ENCODE assay signal across 7 mouse cellular contexts in genomic region chr2:93029267-93030060, GRCm38 (mm10). TPM values are rescaled to one million over a fixed set of nuclear protein-coding genes. Genes with fewer than 3 reads are reported as not detected.
DNase-seq lines count a peak whose midpoint lies in the region; ATAC-seq and TF ChIP-seq lines count a peak whose summit lies in the region.

No protein-coding gene starts in this region.

- no peak for DNase-seq in testis, postnatal 10 days (ENCODE audit: low spot score)
- DNase-seq in thymus, postnatal 4 days = peak; percentile 70
- no peak for DNase-seq in ovary, adult 18-20 months (ENCODE audit: low spot score)

- TF ChIP-seq POLR2A in testis, adult 2 months (IDR thresholded peaks at IDR 0.05; ENCODE audit: control insufficient read depth, low read depth, low read length) = no peak

- no peaks in the 10 kb centered on the region for H3K27me3 ChIP-seq in testis, adult 2 months (ENCODE audit: control insufficient read depth, insufficient read depth, low read length)
- H3K27me3 ChIP-seq in hindbrain, embryonic 16.5 days (replicated peaks; ENCODE audit: control insufficient read depth, insufficient read depth, low read length) = no peaks in the 10 kb centered on the region
- no peaks in the 10 kb centered on the region for H3K27me3 ChIP-seq in lung, embryonic 16.5 days (ENCODE audit: control insufficient read depth, insufficient read depth, low read depth, low read length)

- no peak overlapping the region for H3K4me2 ChIP-seq in hindbrain, embryonic 16.5 days (ENCODE audit: low read length)
- peak overlapping the region; percentile 35; the same call in 1 of the 2 replicates for H3K4me2 ChIP-seq in lung, embryonic 16.5 days (ENCODE audit: low read depth, low read length)

- peaks cover 6% of the 10 kb centered on the region for H3K4me1 ChIP-seq in testis, adult 2 months (ENCODE audit: control insufficient read depth, insufficient read depth, low read length)
- H3K4me1 ChIP-seq in hindbrain, embryonic 16.5 days (ENCODE audit: control insufficient read depth, insufficient read depth, low read depth, low read length) = peaks cover 17% of the 10 kb centered on the region; the same call in 1 of the 2 replicates
- H3K4me1 ChIP-seq in lung, embryonic 16.5 days (replicated peaks; ENCODE audit: control insufficient read depth, insufficient read depth, low read length) = peaks cover 52% of the 10 kb centered on the region

- peak; percentile 64 for ATAC-seq in common myeloid progenitor, adult 5-6 weeks (replicated peaks; ENCODE audit: low read depth, poor library complexity, severe bottlenecking)
- ATAC-seq in hindbrain, embryonic 16.5 days = peak; percentile 37
- peak; percentile 56 for ATAC-seq in lung, embryonic 16.5 days (ENCODE audit: low read depth)

- WGBS in hindbrain, embryonic 16.5 days = 31% methylated on average over 14 of the region's 14 CpGs
- 27% methylated on average over 14 of the region's 14 CpGs for WGBS in lung, embryonic 16.5 days

- no peak overlapping the region for H3K4me3 ChIP-seq in testis, adult 2 months (ENCODE audit: control insufficient read depth, low read depth, low read length)
- H3K4me3 ChIP-seq in hindbrain, embryonic 16.5 days (ENCODE audit: low read length) = no peak overlapping the region
- no peak overlapping the region for H3K4me3 ChIP-seq in lung, embryonic 16.5 days (ENCODE audit: low read length)

- no peaks in the 10 kb centered on the region for H3K9me3 ChIP-seq in hindbrain, embryonic 16.5 days (ENCODE audit: control insufficient read depth, low read length)
- no peaks in the 10 kb centered on the region for H3K9me3 ChIP-seq in lung, embryonic 16.5 days (ENCODE audit: control insufficient read depth, low read length)

- 0 out of 2 replicates have a peak, but pooled peaks have one; percentile 6 for TF ChIP-seq CTCF in testis, adult 2 months (IDR thresholded peaks at IDR 0.05; ENCODE audit: control insufficient read depth, insufficient read depth, insufficient replicate concordance, low read depth, low read length)

- H3K27ac ChIP-seq in testis, adult 2 months (ENCODE audit: control insufficient read depth, insufficient read depth, low read depth, low read length) = no peak overlapping the region
- no peak overlapping the region for H3K27ac ChIP-seq in hindbrain, embryonic 16.5 days (ENCODE audit: low read depth, low read length)
- H3K27ac ChIP-seq in lung, embryonic 16.5 days (ENCODE audit: low read length) = peak overlapping the region; percentile 80

- H3K9ac ChIP-seq in hindbrain, embryonic 16.5 days (ENCODE audit: low read depth, low read length) = peak overlapping the region; percentile 11; the same call in 1 of the 2 replicates
- peak overlapping the region; percentile 37; the same call in 1 of the 2 replicates for H3K9ac ChIP-seq in lung, embryonic 16.5 days (ENCODE audit: low read length)

- no peaks in the 10 kb centered on the region for H3K36me3 ChIP-seq in testis, adult 2 months (ENCODE audit: control insufficient read depth, insufficient read depth, low read length)
- no peaks in the 10 kb centered on the region for H3K36me3 ChIP-seq in hindbrain, embryonic 16.5 days (ENCODE audit: control insufficient read depth, insufficient read depth, low read length)
- no peaks in the 10 kb centered on the region for H3K36me3 ChIP-seq in lung, embryonic 16.5 days (ENCODE audit: control insufficient read depth, insufficient read depth, low read length)

RNA-seq across cellular contexts. Expression of gene Prdm11, which starts 16.5 kb away (rescaled TPM):
- polyA plus RNA-seq in testis, adult 2 months (2012; rRNA removed) = 4.3 and 4.4 TPM in 2 replicates
- 6.1 and 9.2 TPM in 2 replicates for total RNA-seq in common myeloid progenitor, adult 5-6 weeks (2017)
- polyA plus RNA-seq in hindbrain, embryonic 16.5 days (2015; fragmentation: Nextera tagmentation; extraction: Ambion mirVana) = 1.9 and 2.3 TPM in 2 replicates
- 5.5 and 6.3 TPM in 2 replicates for polyA plus RNA-seq in lung, embryonic 16.5 days (2015; fragmentation: Nextera tagmentation; extraction: Ambion mirVana)
